Mouse (Mus musculus) cortical plate, adult 2 months (tissue): ENCODE measurements at regions not wholly inside any gene's neighbourhood (a gene's known extent, or its start where the extent isn't known, plus 50 kb on each side); places are given as distances from the start of the nearest gene placed in this dataset.

Source experiments
- CTCF ChIP-seq: fragments of 200-500 bp; IDR thresholded peaks from 2 replicates; pipeline ENCODE4 v1.5.1; 2011; ENCODE audit warnings: mild to moderate bottlenecking, control low read depth, low read length; ENCODE audit not compliant: insufficient read depth; ENCODE audit errors: extremely low read depth
- POLR2A ChIP-seq: fragments of 200-500 bp; IDR thresholded peaks from 2 replicates; pipeline ENCODE4 v1.6.1; 2011; ENCODE audit warnings: mild to moderate bottlenecking, low read length, control low read depth; ENCODE audit not compliant: insufficient read depth; ENCODE audit errors: extremely low read depth

- TF ChIP-seq CTCF (no peak), POLR2A (no peak)
Measured at GRCm38 (mm10) chr17:10044336-10044735, 275.3 kb downstream of the Qk start.
